Mouse (Mus musculus) liver, embryonic 14.5 days (tissue): ENCODE data around the gene Prkar2a. TPM values are rescaled to one million over a fixed set of nuclear protein-coding genes. Genes with fewer than 3 reads are reported as not detected.
A peak's percentile ranks its signal among the peaks of the same experiment; 100 is the strongest.

Experiments used
- ATAC-seq: fragments of 200-750 bp; cut with Nextera tagmentation; 2 replicates; pipeline ENCODE4 v1.8.0; 2017; ENCODE audit warnings: moderate number of reproducible peaks, mild to moderate bottlenecking, moderate library complexity; ENCODE audit not compliant: insufficient read depth
- DNase-seq, 3 experiments: peaks; one replicate each; pipeline ENCODE4 v3.0.0-alpha.2; 2012 to 2013; ENCODE audit warnings: low read depth in 3 of 3, low spot score in 3 of 3
- H3K27ac ChIP-seq: fragments of 300-500 bp; sonication (generic); 2 replicates; pipeline ENCODE4 v1.5.1; 2014; ENCODE audit warnings: moderate library complexity, mild to moderate bottlenecking, control low read depth, inconsistent platforms
- H3K27me3 ChIP-seq: fragments of 300-500 bp; sonication (generic); 2 replicates; pipeline ENCODE4 v1.6.1; 2014; ENCODE audit warnings: mild to moderate bottlenecking, low read length, moderate library complexity; ENCODE audit not compliant: control insufficient read depth, insufficient read depth
- H3K36me3 ChIP-seq: fragments of 300-500 bp; sonication (generic); replicated peaks from 2 replicates; pipeline ENCODE4 v1.6.1; 2014; ENCODE audit warnings: low read depth; ENCODE audit not compliant: control insufficient read depth, insufficient read depth
- H3K4me1 ChIP-seq, 2 experiments: fragments of 200-500 bp in 1 of 2; fragments of 300-500 bp in 1 of 2; sonication (generic) in 1 of 2; replicated peaks; 2 replicates each; pipeline ENCODE4 v1.6.1; 2012 to 2014; ENCODE audit warnings: antibody characterized with exemption in 1 of 2, inconsistent platforms in 1 of 2, low read length in 1 of 2; ENCODE audit not compliant: control insufficient read depth in 2 of 2, insufficient read depth in 2 of 2
- H3K4me2 ChIP-seq: fragments of 300-500 bp; sonication (generic); 2 replicates; pipeline ENCODE4 v1.6.1; 2014; ENCODE audit warnings: low read depth, mild to moderate bottlenecking, control low read depth, moderate library complexity
- H3K4me3 ChIP-seq, 2 experiments: fragments of 200-500 bp in 1 of 2; fragments of 300-500 bp in 1 of 2; sonication (generic) in 1 of 2; 2 replicates each; pipeline ENCODE4 v1.5.1; 2012 to 2014; ENCODE audit warnings: low read depth in 2 of 2, low read length in 2 of 2, mild to moderate bottlenecking in 2 of 2, control low read depth in 1 of 2, inconsistent platforms in 1 of 2, moderate library complexity in 1 of 2; ENCODE audit not compliant: insufficient read depth in 1 of 2
- H3K9ac ChIP-seq: fragments of 300-500 bp; sonication (generic); replicated peaks from 2 replicates; pipeline ENCODE4 v1.6.1; 2014; ENCODE audit warnings: mild to moderate bottlenecking, control low read depth, moderate library complexity
- H3K9me3 ChIP-seq: fragments of 300-500 bp; sonication (generic); 2 replicates; pipeline ENCODE4 v1.6.1; 2016; ENCODE audit warnings: low read length, mixed read lengths; ENCODE audit not compliant: control insufficient read depth
- CTCF ChIP-seq: IDR thresholded peaks from 2 replicates; pipeline ENCODE4 v1.5.1; 2016; ENCODE audit warnings: antibody characterized with exemption, low read depth, control low read depth
- EP300 ChIP-seq: IDR thresholded peaks from 2 replicates; pipeline ENCODE4 v1.6.1; 2016; ENCODE audit warnings: antibody characterized with exemption, low read depth
- WGBS: fragments of 180-500 bp; shearing (Covaris S2); extraction: QIAGEN DNeasy Blood & Tissue Kit; methylation state at CpG from one replicate; pipeline ENCODE4 v1.1.7; 2014; ENCODE audit not compliant: insufficient replicate concordance; 5-methylcytosine and 5-hydroxymethylcytosine counted together
- polyA plus RNA-seq, 2 experiments: library from polyadenylated mRNA; depleted of rRNA in 1 of 2; stranded (reverse) in 1 of 2; unstranded in 1 of 2; fragments of >200 nt; fragmentation: Nextera tagmentation in 1 of 2; extraction: Ambion mirVana in 1 of 2; gene quantifications; 2 replicates each; pipeline versions ENCODE4 v1.2.1 to v1.2.3; 2012 to 2014

The Prkar2a gene
- polyA plus RNA-seq (2012; rRNA removed) (5.0 and 6.4 TPM in 2 replicates), polyA plus RNA-seq (2014; fragmentation: Nextera tagmentation; extraction: Ambion mirVana) (9.9 and 10.1 TPM in 2 replicates)

- ATAC-seq = no peak
- no peaks in the 10 kb centered on the region for H3K36me3 ChIP-seq
Measured at GRCm38 (mm10) chr9:108689106-108689505, at the start of gene Prkar2a. Gene Prkar2a, plus strand, starts transcription at chr9:108689314.

DNA sequence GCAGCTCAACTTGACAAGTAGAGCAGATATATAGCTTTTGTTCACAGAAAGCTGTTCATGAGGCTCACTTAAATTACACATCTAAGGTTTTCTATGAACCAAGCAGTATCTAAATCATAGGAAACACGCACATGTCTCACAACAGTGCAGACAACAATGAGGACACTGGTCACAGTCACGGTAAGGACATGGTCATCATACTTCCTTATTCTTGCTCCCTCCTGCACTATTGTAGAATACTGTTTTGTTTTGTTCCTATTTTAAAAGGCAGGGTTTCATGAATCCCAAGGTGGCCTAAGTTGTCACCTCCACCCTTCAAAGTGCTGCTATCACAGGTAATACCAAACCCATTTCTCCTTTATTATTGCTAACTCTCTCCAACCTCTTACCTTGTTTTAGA is 49.3 kb upstream of the Prkar2a start:
- no peaks in the 10 kb centered on the region for H3K27me3 ChIP-seq
- peaks cover 3 to 7% of the 10 kb centered on the region in 2 experiments; a peak in 1 of 4 replicates for H3K4me1 ChIP-seq
- no peak overlapping the region for H3K4me2 ChIP-seq
- peaks cover 19% of the 10 kb centered on the region for H3K36me3 ChIP-seq
- no peak overlapping the region for H3K27ac ChIP-seq
- no peaks in the 10 kb centered on the region for H3K9me3 ChIP-seq
- ATAC-seq (no peak), DNase-seq (no peak)
- H3K9ac ChIP-seq = no peak overlapping the region
- no peak for TF ChIP-seq EP300
- TF ChIP-seq CTCF = no peak
- 58% methylated on average over 2 of the region's 2 CpGs for WGBS
- H3K4me3 ChIP-seq = no peak overlapping the region

More at GRCm38 (mm10) chr9:108689106-108689505, at the start of gene Prkar2a:
- peaks cover 24% of the 10 kb centered on the region for H3K27me3 ChIP-seq
- 67% methylated on average over 1 of the region's 1 CpGs for WGBS
- H3K9me3 ChIP-seq = no peaks in the 10 kb centered on the region
- TF ChIP-seq EP300 = no peak
- TF ChIP-seq CTCF = no peak
- no peak within 1 kb of the TSS for H3K9ac ChIP-seq
- no peak for DNase-seq
- H3K27ac ChIP-seq = no peak within 1 kb of the TSS
- H3K4me1 ChIP-seq = peaks cover 4 to 12% of the 10 kb centered on the region in 2 experiments; a peak in 2 of 4 replicates
- H3K4me3 ChIP-seq = no peak within 1 kb of the TSS
- no peak within 1 kb of the TSS for H3K4me2 ChIP-seq

GRCm38 (mm10) chr9:108648166-108648565 is 40.9 kb upstream of the Prkar2a start:
- no peak for ATAC-seq
- H3K4me2 ChIP-seq = peak overlapping the region; percentile 73
- peak overlapping the region; percentile 73 for H3K9ac ChIP-seq
- TF ChIP-seq CTCF = no peak
- no peak for TF ChIP-seq EP300
- peak overlapping the region; percentile 75 to 89 for H3K4me3 ChIP-seq
- peak in 2 of 3 experiments; percentile 35 to 36 for DNase-seq
- peak overlapping the region; percentile 54 for H3K27ac ChIP-seq
- 23% methylated on average over 10 of the region's 10 CpGs for WGBS
- H3K27me3 ChIP-seq = no peaks in the 10 kb centered on the region
- peaks cover 13 to 15% of the 10 kb centered on the region in 2 experiments for H3K4me1 ChIP-seq
- H3K36me3 ChIP-seq = peaks cover 6% of the 10 kb centered on the region; the same call in 1 of the 2 replicates
- H3K9me3 ChIP-seq = no peaks in the 10 kb centered on the region

GRCm38 (mm10) chr9:108648611-108649560 is 40.2 kb upstream of the Prkar2a start, which contains the start of gene Arih2:
Gene Arih2, minus strand, starts transcription at chr9:108649386.
- Histone ChIP-seq H3K36me3 (0 out of 2 replicates have a peak, but pooled peaks cover 2% of the 10 kb centered on the region), H3K4me2 (peak within 1 kb of the TSS; percentile 73), H3K9me3 (no peaks in the 10 kb centered on the region), H3K9ac (peak within 1 kb of the TSS; percentile 73), H3K27me3 (no peaks in the 10 kb centered on the region), H3K4me3 (peak within 1 kb of the TSS; percentile 75 to 89), H3K27ac (peak within 1 kb of the TSS; percentile 54), H3K4me1 (peaks cover 13 to 15% of the 10 kb centered on the region in 2 experiments)
- under 1% methylated on average over 111 of the region's 112 CpGs for WGBS
- DNase-seq = peak; percentile 84 to 86 (median 84)
- TF ChIP-seq EP300 (no peak), CTCF (0 out of 2 replicates have a peak, but pooled peaks have one; percentile 8)
- peak; percentile 96 for ATAC-seq
